Mouse (Mus musculus): Measurements from ENCODE around the gene Cyp4f13. TPM values are rescaled to one million over a fixed set of nuclear protein-coding genes. Genes with fewer than 3 reads are reported as not detected.

Cyp4f13 gene
- total and polyA plus RNA-seq, 3 experiments, result 11.9 to 18.6 (median 18.5) TPM

DNA sequence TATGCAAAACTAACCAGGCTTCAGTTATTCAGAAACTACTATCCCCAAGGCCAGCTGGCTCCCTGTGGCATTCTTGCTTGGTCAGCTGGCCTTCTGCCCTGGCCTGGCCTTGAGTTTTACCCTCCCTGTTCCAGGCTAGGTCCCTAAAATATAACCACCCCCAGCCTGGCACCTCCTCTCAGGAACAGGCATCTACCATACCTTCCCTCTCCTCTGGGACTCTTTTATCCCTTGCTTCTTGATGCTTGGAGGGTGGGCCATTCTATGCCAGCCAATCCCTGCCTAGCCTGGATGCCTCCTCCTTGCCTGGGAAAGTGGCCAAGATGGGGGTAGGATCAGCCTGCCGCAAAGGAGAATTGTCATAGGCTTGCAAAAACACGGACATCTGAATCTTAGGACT, 30.1 kb downstream of the Cyp4f13 start, which contains the start of gene Cyp4f14:
Cyp4f14 (minus strand) TSS at position 212 of the 400 bp plus-strand sequence.
- Histone ChIP-seq H3K27ac (ENCODE audit: insufficient read depth, low read depth) (no peak within 1 kb of the TSS), H3K9me3 (replicated peaks; ENCODE audit: low read length) (peaks cover 4% of the 10 kb centered on the region), H3K4me2 (ENCODE audit: insufficient read depth, low read depth, poor library complexity, severe bottlenecking) (no peak within 1 kb of the TSS), H3K79me2 (replicated peaks; ENCODE audit: control insufficient read depth, extremely low read depth, insufficient read depth, poor library complexity, severe bottlenecking) (no peaks in the 10 kb centered on the region), H3K4me3 (replicated peaks in 1 of 3; ENCODE audit: low read depth in 2 of 3, low read length in 2 of 3, poor library complexity in 1 of 3) (no peak within 1 kb of the TSS), H3K27me3 (replicated peaks) (peaks cover 23% of the 10 kb centered on the region), H3K9ac (ENCODE audit: insufficient read depth, low read depth) (no peak within 1 kb of the TSS), H3K4me1 (ENCODE audit: control insufficient read depth in 1 of 2, insufficient read depth in 2 of 2) (peaks cover 0 to 5% of the 10 kb centered on the region in 2 experiments; a peak in 2 of 4 replicates), H3K36me3 (replicated peaks in 1 of 2; ENCODE audit: control insufficient read depth in 1 of 2, insufficient read depth in 1 of 2, low read length in 1 of 2) (no peaks in the 10 kb centered on the region)
- in situ Hi-C loops (cut with MboI; ENCODE audit: low pct_ligation_motif_present, low pct_unique_long_range_greater_than_20kb, low sequenced_read_pairs), result no loop called here
- no peak for DNase-seq (ENCODE audit: extremely low read depth)
- TF ChIP-seq MAZ (IDR thresholded peaks at IDR 0.05; ENCODE audit: low read depth, low read length), result no peak
- TF ChIP-seq TBP (conservative IDR thresholded peaks at IDR 0.05; ENCODE audit: low read depth, low read length), result no peak
- no peak for TF ChIP-seq UBTF (IDR thresholded peaks at IDR 0.05; ENCODE audit: low read depth, low read length)
- no peak for TF ChIP-seq MAX (IDR thresholded peaks at IDR 0.05; ENCODE audit: low read length)
- TF ChIP-seq EP300 (IDR thresholded peaks at IDR 0.05; ENCODE audit: low read length), result no peak
- TF ChIP-seq RAD21 (IDR thresholded peaks at IDR 0.05; ENCODE audit: low read depth, low read length), result no peak
- no peak for TF ChIP-seq SIN3A (IDR thresholded peaks at IDR 0.05; ENCODE audit: low read length)
- TF ChIP-seq JUND (conservative IDR thresholded peaks at IDR 0.05; ENCODE audit: low read depth, low read length), result no peak
- TF ChIP-seq USF2 (conservative IDR thresholded peaks at IDR 0.05; ENCODE audit: low read depth, low read length), result no peak
- TF ChIP-seq NELFE (IDR thresholded peaks at IDR 0.05; ENCODE audit: low read depth, low read length), result no peak
- no peak for TF ChIP-seq CTCF (conservative IDR thresholded peaks at IDR 0.05 in 1 of 2, IDR thresholded peaks at IDR 0.05 in 1 of 2; ENCODE audit: low read depth in 2 of 2, low read length in 2 of 2)
- no peak for TF ChIP-seq E2F4 (IDR thresholded peaks at IDR 0.05; ENCODE audit: insufficient replicate concordance, low read depth, low read length)
- no peak for TF ChIP-seq PAX5 (IDR thresholded peaks at IDR 0.05; ENCODE audit: low read length)
- TF ChIP-seq BHLHE40 (IDR thresholded peaks at IDR 0.05; ENCODE audit: low read depth, low read length), result no peak
- TF ChIP-seq ZKSCAN1 (IDR thresholded peaks at IDR 0.05; ENCODE audit: borderline replicate concordance, low read depth, low read length), result no peak
- TF ChIP-seq KAT2A (IDR thresholded peaks at IDR 0.05; ENCODE audit: insufficient replicate concordance, low read length), result no peak
- dilution Hi-C loops (cut with MboI; ENCODE audit: extremely low pct_ligation_motif_present, extremely low pct_unique_long_range_greater_than_20kb, low sequenced_read_pairs), result no loop called here

DNA sequence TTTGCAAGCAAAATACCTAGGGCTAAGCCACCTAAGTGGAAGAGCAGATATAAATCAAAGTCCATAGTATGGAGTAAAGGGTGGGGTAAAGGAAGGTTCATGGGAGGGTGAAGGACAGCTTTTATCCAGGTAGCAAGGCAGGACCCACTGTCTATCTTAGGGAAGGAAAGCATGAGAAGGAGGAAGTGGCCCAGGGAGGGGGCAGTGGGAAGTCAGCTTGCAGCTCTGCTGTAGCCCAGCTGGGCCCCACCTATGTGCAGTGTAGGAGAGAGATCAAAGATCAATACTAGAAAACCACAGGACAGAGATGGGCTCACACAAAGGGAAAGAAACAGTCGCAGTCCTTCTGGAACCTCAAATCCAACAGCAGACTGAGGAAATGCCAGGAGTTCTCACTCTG, 31.1 kb downstream of the Cyp4f13 start:
- peaks cover 25% of the 10 kb centered on the region for H3K27me3 ChIP-seq (replicated peaks)
- H3K9ac ChIP-seq (ENCODE audit: insufficient read depth, low read depth), result no peak overlapping the region
- no peak for DNase-seq (ENCODE audit: extremely low read depth)
- no peak overlapping the region for H3K27ac ChIP-seq (ENCODE audit: insufficient read depth, low read depth)
- TF ChIP-seq PAX5 (IDR thresholded peaks at IDR 0.05; ENCODE audit: low read length), result no peak
- no peak for TF ChIP-seq RCOR1 (conservative IDR thresholded peaks at IDR 0.05; ENCODE audit: low read depth, low read length)
- TF ChIP-seq MAFK (IDR thresholded peaks at IDR 0.05; ENCODE audit: insufficient replicate concordance, low read length), result no peak
- H3K4me2 ChIP-seq (ENCODE audit: insufficient read depth, low read depth, poor library complexity, severe bottlenecking), result no peak overlapping the region
- H3K36me3 ChIP-seq (replicated peaks in 1 of 2; ENCODE audit: control insufficient read depth in 1 of 2, insufficient read depth in 1 of 2, low read length in 1 of 2), result no peaks in the 10 kb centered on the region
- H3K9me3 ChIP-seq (replicated peaks; ENCODE audit: low read length), result peaks cover 4% of the 10 kb centered on the region
- in situ Hi-C loops (cut with MboI; ENCODE audit: low pct_ligation_motif_present, low pct_unique_long_range_greater_than_20kb, low sequenced_read_pairs) (no loop called here), dilution Hi-C loops (cut with MboI; ENCODE audit: extremely low pct_ligation_motif_present, extremely low pct_unique_long_range_greater_than_20kb, low sequenced_read_pairs) (no loop called here)
- no peak overlapping the region for H3K4me3 ChIP-seq (replicated peaks in 1 of 3; ENCODE audit: low read depth in 2 of 3, low read length in 2 of 3, poor library complexity in 1 of 3)
- peaks cover 0 to 5% of the 10 kb centered on the region in 2 experiments; a peak in 2 of 4 replicates for H3K4me1 ChIP-seq (ENCODE audit: control insufficient read depth in 1 of 2, insufficient read depth in 2 of 2)
- H3K79me2 ChIP-seq (replicated peaks; ENCODE audit: control insufficient read depth, extremely low read depth, insufficient read depth, poor library complexity, severe bottlenecking), result no peaks in the 10 kb centered on the region

All from CH12.LX (cell line).